Mouse (Mus musculus) kidney, embryonic 15.5 days (tissue): ENCODE data around the gene Ctss. TPM values are rescaled to one million over a fixed set of nuclear protein-coding genes. Genes with fewer than 3 reads are reported as not detected.
"Not testable (repeated sequence)": the region's sequence is repeated elsewhere in the genome, so short reads cannot be mapped to it uniquely, and the experiment has no call there.

Source experiments
- ATAC-seq: fragments of 200-750 bp; cut with Nextera tagmentation; replicated peaks from 2 replicates; pipeline ENCODE4 v1.8.0; 2017; ENCODE audit warnings: moderate TSS enrichment; ENCODE audit not compliant: low FRiP score
- H3K27ac ChIP-seq: fragments of 300-500 bp; sonication (generic); 2 replicates; pipeline ENCODE4 v1.5.1; 2015; ENCODE audit warnings: mild to moderate bottlenecking, inconsistent platforms
- H3K27me3 ChIP-seq: fragments of 300-500 bp; sonication (generic); 2 replicates; pipeline ENCODE4 v1.6.1; 2015; ENCODE audit warnings: inconsistent platforms
- H3K36me3 ChIP-seq: fragments of 300-500 bp; sonication (generic); 2 replicates; pipeline ENCODE4 v1.6.1; 2015; ENCODE audit warnings: inconsistent platforms
- H3K4me1 ChIP-seq: fragments of 300-500 bp; sonication (generic); 2 replicates; pipeline ENCODE4 v1.6.1; 2015; ENCODE audit warnings: inconsistent platforms
- H3K4me2 ChIP-seq: fragments of 300-500 bp; sonication (generic); 2 replicates; pipeline ENCODE4 v1.6.1; 2015; ENCODE audit warnings: moderate library complexity, mild to moderate bottlenecking, inconsistent platforms
- H3K4me3 ChIP-seq: fragments of 300-500 bp; sonication (generic); replicated peaks from 2 replicates; pipeline ENCODE4 v1.5.1; 2015; ENCODE audit warnings: mild to moderate bottlenecking, inconsistent platforms
- H3K9ac ChIP-seq: fragments of 300-500 bp; sonication (generic); 2 replicates; pipeline ENCODE4 v1.6.1; 2015; ENCODE audit warnings: mild to moderate bottlenecking, inconsistent platforms
- H3K9me3 ChIP-seq: fragments of 300-500 bp; sonication (generic); replicated peaks from 2 replicates; pipeline ENCODE4 v1.6.1; 2016; ENCODE audit warnings: inconsistent platforms
- WGBS: fragments of 180-500 bp; shearing (Covaris S2); methylation state at CpG from one replicate; pipeline ENCODE4 v1.1.7; 2015; ENCODE audit warnings: mixed read lengths; 5-methylcytosine and 5-hydroxymethylcytosine counted together
- polyA plus RNA-seq: library from polyadenylated mRNA; unstranded; fragments of >200 nt; fragmentation: Nextera tagmentation; extraction: Ambion mirVana; gene quantifications from 2 replicates; pipeline ENCODE4 v1.2.1, GENCODE M21; 2015

The Ctss gene
- polyA plus RNA-seq, 1 experiment from 2014 or later = 14.6 TPM

DNA sequence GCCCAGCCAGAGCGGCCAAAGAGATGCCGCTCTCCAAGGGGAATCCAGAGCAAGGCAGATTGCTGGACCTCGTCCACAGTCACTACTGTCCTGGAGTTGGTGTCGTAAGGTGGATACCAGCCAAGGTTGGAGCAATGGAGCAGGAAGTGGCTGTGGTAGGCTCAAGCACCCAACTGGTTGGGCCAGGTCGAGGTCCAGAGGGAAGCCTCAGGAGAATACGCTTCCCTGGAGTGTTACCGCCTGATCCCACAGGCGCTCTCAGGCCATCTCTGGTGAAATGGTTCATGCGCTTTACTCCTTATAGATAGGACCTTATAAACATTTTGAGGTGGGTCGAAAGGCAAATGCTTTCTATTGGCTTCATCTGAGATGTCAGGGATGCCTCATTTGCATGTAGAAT is 12.3 kb downstream of the Ctss start:
- Histone ChIP-seq H3K36me3 (no peaks in the 10 kb centered on the region), H3K4me2 (no peak overlapping the region), H3K9ac (no peak overlapping the region), H3K27me3 (no peaks in the 10 kb centered on the region; the same call in 1 of the 2 replicates), H3K27ac (no peak overlapping the region), H3K4me1 (no peaks in the 10 kb centered on the region), H3K4me3 (no peak overlapping the region), H3K9me3 (no peaks in the 10 kb centered on the region)
- ATAC-seq = no peak
- WGBS = 87% methylated on average over 10 of the region's 10 CpGs

GRCm38 (mm10) chr3:95539837-95540236 is 13.3 kb downstream of the Ctss start:
- H3K36me3 ChIP-seq = no peaks in the 10 kb centered on the region
- no peak for ATAC-seq
- H3K27me3 ChIP-seq = no peaks in the 10 kb centered on the region; the same call in 1 of the 2 replicates
- no peaks in the 10 kb centered on the region for H3K4me1 ChIP-seq
- no peaks in the 10 kb centered on the region for H3K9me3 ChIP-seq
- WGBS = 93% methylated on average over 4 of the region's 4 CpGs
- no peak overlapping the region for H3K9ac ChIP-seq
- H3K4me2 ChIP-seq = no peak overlapping the region
- no peak overlapping the region for H3K4me3 ChIP-seq
- H3K27ac ChIP-seq = no peak overlapping the region

DNA sequence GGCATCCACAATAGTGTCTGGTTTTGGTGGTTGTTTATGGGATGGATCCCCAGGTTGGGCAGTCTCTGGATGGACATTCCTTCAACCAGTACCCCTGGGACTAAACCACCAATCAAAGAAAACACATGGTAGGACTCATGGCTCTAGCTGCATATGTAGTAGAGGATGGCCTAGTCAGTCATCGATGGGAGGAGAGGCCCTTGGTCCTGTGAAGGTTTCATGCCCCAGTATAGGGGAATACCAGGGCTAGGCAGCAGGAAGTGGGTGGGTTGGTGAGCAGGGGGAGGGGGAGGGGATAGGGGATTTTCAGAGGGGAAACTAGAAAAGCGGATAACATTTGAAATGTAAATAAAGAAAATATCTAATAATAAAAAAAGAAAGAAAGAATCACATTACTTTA is 14.6 kb downstream of the Ctss start:
- H3K27me3 ChIP-seq, H3K9me3 ChIP-seq, H3K4me3 ChIP-seq, ATAC-seq, H3K9ac ChIP-seq, H3K27ac ChIP-seq, H3K4me1 ChIP-seq, H3K4me2 ChIP-seq, H3K36me3 ChIP-seq: not testable (repeated sequence)
- WGBS = 76% methylated on average over 2 of the region's 2 CpGs

DNA sequence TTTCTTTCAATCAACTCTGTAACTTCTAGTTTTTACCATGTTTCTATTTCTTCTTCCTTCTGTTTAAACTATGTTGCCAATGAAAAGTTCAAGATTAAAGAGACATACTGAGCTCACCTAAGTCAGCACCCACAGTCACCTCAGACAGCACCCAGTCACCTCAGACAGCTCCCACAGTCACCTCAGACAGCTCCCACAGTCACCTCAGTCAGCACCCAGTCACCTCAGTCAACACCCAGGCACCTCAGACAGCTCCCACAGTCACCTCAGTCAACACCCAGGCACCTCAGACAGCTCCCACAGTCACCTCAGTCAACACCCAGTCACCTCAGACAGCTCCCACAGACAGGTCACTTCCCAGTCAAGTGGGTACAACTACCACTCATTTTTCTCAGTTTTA is 15.6 kb downstream of the Ctss start:
- Histone ChIP-seq H3K9ac (no peak overlapping the region), H3K4me1 (no peaks in the 10 kb centered on the region), H3K27me3 (no peaks in the 10 kb centered on the region; the same call in 1 of the 2 replicates), H3K4me2 (no peak overlapping the region), H3K4me3 (no peak overlapping the region), H3K36me3 (no peaks in the 10 kb centered on the region), H3K27ac (no peak overlapping the region), H3K9me3 (no peaks in the 10 kb centered on the region)
- no peak for ATAC-seq

DNA sequence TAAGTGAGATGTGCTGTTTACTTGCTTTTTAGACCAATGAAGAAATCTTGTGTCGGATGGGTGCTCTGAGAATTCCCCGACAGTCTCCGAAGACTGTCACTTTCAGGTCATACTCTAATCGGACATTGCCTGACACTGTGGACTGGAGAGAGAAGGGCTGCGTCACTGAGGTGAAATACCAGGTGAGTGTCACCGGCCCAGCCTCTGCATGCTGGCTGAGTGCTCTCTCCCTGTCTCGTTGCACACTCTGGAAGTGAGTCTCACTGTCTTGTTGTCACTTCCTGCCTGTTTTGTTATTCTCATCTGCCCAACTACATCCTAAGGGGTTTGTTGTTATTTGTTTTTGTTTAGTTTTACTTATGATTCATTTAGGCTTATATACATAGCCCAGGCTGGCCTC is 16.4 kb downstream of the Ctss start:
- H3K9ac ChIP-seq = no peak overlapping the region
- no peaks in the 10 kb centered on the region for H3K36me3 ChIP-seq
- no peaks in the 10 kb centered on the region; the same call in 1 of the 2 replicates for H3K9me3 ChIP-seq
- no peak overlapping the region for H3K27ac ChIP-seq
- no peak overlapping the region for H3K4me3 ChIP-seq
- WGBS = 74% methylated on average over 7 of the region's 7 CpGs
- no peak overlapping the region for H3K4me2 ChIP-seq
- no peak for ATAC-seq
- no peaks in the 10 kb centered on the region for H3K4me1 ChIP-seq
- H3K27me3 ChIP-seq = no peaks in the 10 kb centered on the region; the same call in 1 of the 2 replicates

- no peaks in the 10 kb centered on the region for H3K4me1 ChIP-seq
- ATAC-seq = no peak
- no peaks in the 10 kb centered on the region for H3K27me3 ChIP-seq
- WGBS = 70% methylated on average over 1 of the region's 1 CpGs
- no peak overlapping the region for H3K27ac ChIP-seq
- no peak overlapping the region for H3K4me3 ChIP-seq
- no peaks in the 10 kb centered on the region; the same call in 1 of the 2 replicates for H3K9me3 ChIP-seq
- H3K9ac ChIP-seq = no peak overlapping the region
- no peak overlapping the region for H3K4me2 ChIP-seq
- H3K36me3 ChIP-seq = no peaks in the 10 kb centered on the region
Measured at GRCm38 (mm10) chr3:95550176-95550575, 23.6 kb downstream of the Ctss start.

- 42% methylated on average over 3 of the region's 3 CpGs for WGBS
- Histone ChIP-seq H3K27me3 (no peaks in the 10 kb centered on the region), H3K4me2 (no peak overlapping the region), H3K9me3 (no peaks in the 10 kb centered on the region), H3K27ac (no peak overlapping the region), H3K9ac (no peak overlapping the region), H3K4me3 (no peak overlapping the region), H3K4me1 (no peaks in the 10 kb centered on the region), H3K36me3 (no peaks in the 10 kb centered on the region)
- no peak for ATAC-seq
Measured at GRCm38 (mm10) chr3:95553986-95554385, 27.4 kb downstream of the Ctss start.

GRCm38 (mm10) chr3:95559437-95559836 is 32.9 kb downstream of the Ctss start, which contains the start of gene Hormad1:
Hormad1 (plus strand) TSS chr3:95559677.
- Histone ChIP-seq H3K36me3 (no peaks in the 10 kb centered on the region), H3K4me3 (no peak within 1 kb of the TSS), H3K4me2 (no peak within 1 kb of the TSS), H3K27me3 (no peaks in the 10 kb centered on the region), H3K9ac (no peak within 1 kb of the TSS), H3K4me1 (no peaks in the 10 kb centered on the region), H3K9me3 (no peaks in the 10 kb centered on the region), H3K27ac (no peak within 1 kb of the TSS)
- WGBS = 90% methylated on average over 27 of the region's 27 CpGs
- no peak for ATAC-seq

DNA sequence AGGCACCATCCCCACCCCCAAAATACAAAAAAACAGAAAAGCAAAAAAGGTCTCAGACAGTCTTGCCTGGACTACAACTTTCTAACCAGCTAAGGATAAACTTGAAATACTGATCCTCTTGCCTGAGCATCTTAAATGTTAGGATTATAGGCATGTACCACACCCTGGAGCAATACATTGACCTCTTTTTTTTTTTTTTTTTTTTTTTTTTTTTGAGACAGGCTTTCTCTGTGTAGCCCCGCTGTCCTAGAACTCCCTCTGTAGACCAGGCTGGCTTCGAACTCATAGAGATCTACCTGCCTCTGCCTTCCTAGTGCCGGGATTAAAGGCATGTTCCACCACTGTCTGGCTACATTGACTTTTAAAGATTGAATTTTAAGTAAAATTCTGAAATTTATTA is 34.2 kb downstream of the Ctss start:
- Histone ChIP-seq H3K9me3 (no peaks in the 10 kb centered on the region), H3K9ac (no peak overlapping the region), H3K27me3 (no peaks in the 10 kb centered on the region), H3K27ac (no peak overlapping the region), H3K4me1 (no peaks in the 10 kb centered on the region), H3K4me3 (no peak overlapping the region), H3K36me3 (no peaks in the 10 kb centered on the region), H3K4me2 (no peak overlapping the region)
- ATAC-seq = no peak
- 91% methylated on average over 3 of the region's 3 CpGs for WGBS

DNA sequence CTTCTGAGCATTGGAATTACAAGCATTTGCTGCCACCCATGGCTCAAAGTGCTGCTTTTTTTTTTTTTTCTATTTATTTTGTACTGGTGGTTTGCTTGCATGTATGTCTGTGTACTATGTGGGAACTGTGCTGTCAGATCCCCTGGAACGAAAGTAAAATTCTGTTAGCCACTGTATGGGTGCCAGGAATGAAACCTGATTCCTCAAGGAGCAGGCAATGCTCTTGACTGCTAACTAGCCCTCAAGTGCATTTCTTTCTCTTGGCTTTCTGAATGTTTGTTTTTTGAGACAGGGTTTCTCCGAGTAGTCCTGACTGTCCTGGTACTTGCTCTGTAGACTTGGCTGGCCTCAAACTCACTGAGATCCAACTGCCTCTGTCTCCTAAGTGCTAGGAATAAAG is 35.2 kb downstream of the Ctss start:
- Histone ChIP-seq H3K27ac (no peak overlapping the region), H3K4me3 (no peak overlapping the region), H3K9ac (no peak overlapping the region), H3K27me3 (no peaks in the 10 kb centered on the region), H3K36me3 (no peaks in the 10 kb centered on the region), H3K4me1 (no peaks in the 10 kb centered on the region), H3K4me2 (no peak overlapping the region), H3K9me3 (no peaks in the 10 kb centered on the region)
- 58% methylated on average over 2 of the region's 2 CpGs for WGBS
- no peak for ATAC-seq

- no peak overlapping the region for H3K9ac ChIP-seq
- no peak overlapping the region for H3K27ac ChIP-seq
- H3K4me2 ChIP-seq = no peak overlapping the region
- no peaks in the 10 kb centered on the region for H3K4me1 ChIP-seq
- no peaks in the 10 kb centered on the region for H3K9me3 ChIP-seq
- WGBS = 87% methylated on average over 3 of the region's 3 CpGs
- no peaks in the 10 kb centered on the region for H3K27me3 ChIP-seq
- no peaks in the 10 kb centered on the region for H3K36me3 ChIP-seq
- no peak overlapping the region for H3K4me3 ChIP-seq
- no peak for ATAC-seq
Measured at GRCm38 (mm10) chr3:95569585-95569984, 43.0 kb downstream of the Ctss start.

GRCm38 (mm10) chr3:95587754-95588603 is 61.4 kb downstream of the Ctss start:
- no peaks in the 10 kb centered on the region for H3K9me3 ChIP-seq
- 52% methylated on average over 8 of the region's 8 CpGs for WGBS
- H3K27me3 ChIP-seq = no peaks in the 10 kb centered on the region
- peak overlapping the region; percentile 70 for H3K4me2 ChIP-seq
- peak overlapping the region; percentile 71 for H3K4me3 ChIP-seq
- no peak for ATAC-seq
- peaks cover 9% of the 10 kb centered on the region for H3K4me1 ChIP-seq
- peak overlapping the region; percentile 76 for H3K27ac ChIP-seq
- no peak overlapping the region for H3K9ac ChIP-seq
- peaks cover 14% of the 10 kb centered on the region for H3K36me3 ChIP-seq
